Mouse (Mus musculus) CD4-positive, CD25-positive, alpha-beta regulatory T cell, adult 4 months (primary cell): Measurements from ENCODE around the gene Zfp950. TPM values are rescaled to one million over a fixed set of nuclear protein-coding genes. Genes with fewer than 3 reads are reported as not detected.

Experiments
- ATAC-seq: one replicate; pipeline ENCODE4 v1.8.0; 2017
- polyA plus RNA-seq, 2 experiments: library from polyadenylated mRNA; unstranded; fragments of 100-300 nt; shearing (Covaris generic); gene quantifications; one replicate each; pipeline ENCODE4 v1.2.1; 2017

Zfp950 gene
- polyA plus RNA-seq, 2 experiments from 2014 or later = 54.2 to 97.1 TPM

GRCm38 (mm10) chr19:61056783-61057410 lies 83.7 kb downstream of the Zfp950 start:
- no peak for ATAC-seq

DNA sequence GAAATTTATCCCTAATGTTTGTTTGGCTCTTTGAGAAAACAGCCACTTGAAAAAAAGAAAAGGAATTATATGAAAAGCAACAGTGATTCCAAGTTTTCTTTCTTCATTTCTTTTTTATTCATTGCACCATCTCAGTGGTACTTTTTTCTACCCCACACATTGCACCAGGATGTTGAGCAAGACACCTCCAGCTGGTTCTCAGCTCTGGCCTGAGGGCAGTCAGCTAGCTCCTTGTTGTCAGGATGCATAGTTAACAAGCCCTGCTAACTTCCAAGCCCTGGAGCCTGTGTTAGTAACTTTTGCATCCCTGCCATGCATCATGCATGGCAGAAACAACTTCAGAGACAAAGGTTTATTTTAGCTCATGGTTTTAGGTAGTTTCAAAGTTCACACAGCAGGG lies 87.9 kb downstream of the Zfp950 start:
- no peak for ATAC-seq

DNA sequence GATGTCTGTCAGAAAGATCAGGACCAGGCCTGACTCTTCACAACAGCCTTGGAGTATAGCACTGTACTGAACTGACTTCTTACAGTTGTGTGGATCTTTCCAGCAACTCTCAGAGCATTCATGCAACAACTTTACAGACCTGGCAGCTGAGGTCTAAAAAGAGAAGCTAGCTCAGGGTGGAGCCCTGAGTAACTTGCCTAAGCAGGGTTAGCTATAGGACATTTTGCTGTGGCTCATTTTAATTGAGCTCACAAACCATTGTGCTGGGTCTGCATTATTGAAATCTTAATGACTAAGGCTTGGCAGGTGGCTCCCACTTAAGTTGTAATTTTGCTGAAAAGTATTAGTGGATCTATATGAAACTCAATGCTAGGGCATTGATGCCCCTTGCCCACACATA lies 88.6 kb downstream of the Zfp950 start:
- ATAC-seq = no peak

DNA sequence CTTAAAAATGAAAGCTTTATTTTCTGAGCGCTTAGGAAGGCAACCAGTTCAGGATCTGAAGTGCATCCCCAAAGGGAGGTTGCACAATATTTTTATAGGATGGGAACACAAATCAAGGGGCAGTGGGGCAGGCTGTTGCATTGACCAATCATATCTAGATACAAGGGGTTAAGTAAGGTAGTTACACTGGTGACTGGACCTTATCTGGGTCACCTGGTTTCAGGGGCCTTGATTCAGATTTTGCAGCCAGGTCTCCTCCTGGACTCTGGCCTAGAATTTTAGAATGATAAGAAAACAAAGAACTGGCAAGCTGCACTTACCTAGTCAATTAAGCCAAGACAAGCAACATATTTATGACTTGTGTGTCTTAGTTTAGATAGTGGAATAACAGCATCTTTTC lies 89.5 kb downstream of the Zfp950 start:
- ATAC-seq = no peak

DNA sequence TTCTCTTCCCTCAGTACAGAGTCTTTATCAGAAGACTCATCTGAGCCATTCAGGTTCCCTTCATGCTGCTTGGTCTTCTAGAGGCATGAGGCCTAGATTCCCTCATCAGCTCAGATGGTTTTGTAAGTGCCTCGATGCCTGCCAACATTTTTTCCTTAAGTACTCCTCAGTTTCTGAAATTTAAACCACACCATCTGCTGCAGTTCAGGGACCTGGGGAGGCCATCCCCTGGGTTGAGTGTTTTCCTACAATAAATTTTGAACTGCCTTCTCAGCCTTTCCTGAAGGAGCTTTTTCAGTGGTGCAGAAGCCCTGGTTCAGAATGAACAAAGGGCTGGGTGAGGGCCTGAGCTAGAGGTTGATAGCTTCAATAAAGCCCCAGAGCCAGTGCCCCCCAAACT lies 91.2 kb downstream of the Zfp950 start:
- ATAC-seq = no peak

- no peak for ATAC-seq
Observed at GRCm38 (mm10) chr19:61048646-61049045, 92.0 kb downstream of the Zfp950 start.

DNA sequence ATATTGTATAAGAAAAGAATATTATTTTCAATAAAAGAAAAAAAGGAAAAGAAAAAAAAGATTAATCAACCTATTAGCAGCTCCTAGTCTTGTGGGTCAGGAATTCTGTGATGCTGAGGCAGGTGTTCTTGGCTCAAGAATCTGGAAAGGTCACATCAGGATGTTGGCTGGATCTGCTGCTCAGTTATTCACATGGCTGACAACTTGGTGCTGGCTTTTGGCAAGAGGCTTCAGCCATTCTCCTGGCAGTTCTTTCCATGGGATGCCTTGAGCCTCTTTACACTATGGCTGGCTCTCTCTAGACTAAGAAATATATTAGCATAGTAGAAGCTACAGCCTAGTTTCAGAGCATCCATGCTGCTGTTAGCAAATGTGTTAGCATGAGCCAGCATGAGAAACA lies 101.5 kb downstream of the Zfp950 start:
- no peak for ATAC-seq

- ATAC-seq = no peak
Observed at GRCm38 (mm10) chr19:61031570-61031969, 109.1 kb downstream of the Zfp950 start.

- no peak for ATAC-seq
Observed at GRCm38 (mm10) chr19:61021939-61022566, 118.6 kb downstream of the Zfp950 start.

DNA sequence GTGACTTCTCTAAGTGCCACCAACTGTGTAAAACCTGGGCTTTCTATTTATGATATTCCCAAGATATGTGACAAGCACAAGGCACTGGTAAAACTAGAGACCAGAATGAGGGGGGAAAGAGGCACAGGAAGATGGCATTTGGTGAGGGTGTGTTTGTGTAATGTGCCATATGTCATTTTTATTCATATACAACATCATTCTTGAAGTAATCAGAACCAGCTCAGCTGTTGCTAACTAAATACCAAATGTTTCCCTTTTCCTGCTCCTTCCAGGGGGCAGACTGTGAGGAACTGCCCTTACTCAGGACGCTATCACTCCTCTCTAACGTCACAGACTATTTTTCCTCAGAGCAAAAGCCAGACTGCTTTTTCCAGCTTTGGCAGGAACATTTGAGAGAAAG lies 119.1 kb downstream of the Zfp950 start:
- ATAC-seq = no peak

DNA sequence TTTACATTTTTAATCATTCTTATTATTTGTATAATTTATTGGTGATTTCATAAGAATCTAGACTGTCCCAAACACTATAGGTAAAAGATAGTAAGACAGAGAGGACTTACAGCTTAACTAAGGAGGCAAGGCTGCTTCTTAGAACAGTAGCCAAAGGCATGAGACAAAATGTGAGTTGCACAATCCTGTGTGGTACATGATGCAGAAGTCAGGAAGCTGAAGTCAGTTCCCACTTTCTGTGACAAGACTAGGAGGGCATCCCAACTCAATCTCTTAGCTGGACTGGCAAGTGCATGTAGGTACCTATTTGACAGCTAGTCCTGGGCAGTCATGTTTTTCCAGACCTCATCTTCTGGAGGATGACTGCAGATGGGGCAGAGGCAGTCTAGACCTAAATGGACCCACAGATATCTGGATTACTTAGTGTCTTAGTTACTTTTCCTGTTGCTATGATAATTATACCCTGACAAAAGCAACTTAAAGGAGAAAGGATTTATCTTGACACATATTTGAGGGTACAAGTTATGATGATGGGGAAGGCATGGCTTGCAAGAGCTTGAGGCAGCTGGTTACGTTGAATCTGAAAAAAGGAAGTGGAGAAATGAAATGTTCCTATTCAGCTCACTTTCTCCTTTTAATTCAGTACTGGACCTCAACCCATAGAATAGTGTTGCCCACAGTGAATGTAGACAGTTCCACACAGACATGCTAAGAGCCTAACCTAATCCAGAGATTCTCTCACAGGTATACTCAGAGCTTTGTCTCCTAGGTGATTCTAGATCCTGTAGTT lies 123.0 kb downstream of the Zfp950 start:
- no peak for ATAC-seq

DNA sequence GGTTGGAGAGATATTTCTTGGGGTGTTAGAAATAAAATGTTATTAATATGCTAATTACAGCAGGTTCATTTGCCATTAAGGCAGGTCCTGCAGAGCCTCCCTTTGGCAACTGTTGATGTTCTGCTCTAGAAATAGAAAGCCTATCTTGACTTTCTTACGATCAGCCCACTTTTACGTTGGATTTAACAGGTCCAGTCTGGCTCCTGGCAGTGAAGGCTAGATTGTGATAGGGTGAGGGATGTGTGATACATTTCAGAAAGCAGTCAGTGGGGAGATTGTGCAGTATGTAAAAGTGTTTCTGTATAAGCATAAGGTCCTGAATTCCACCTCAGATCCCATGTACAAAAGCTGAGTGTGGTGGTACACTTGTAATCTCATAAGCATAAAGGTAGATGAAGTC lies 131.4 kb downstream of the Zfp950 start:
- ATAC-seq = no peak

Other genes starting within 250 kb of the Zfp950 start
- gene Gm7102, start 35.5 kb upstream of the Zfp950 start, polyA plus RNA-seq = under 1 TPM in 1 of 2 experiments, not detected in 1; 0.20 TPM
- gene Gm6020, start 43.0 kb upstream of the Zfp950 start, polyA plus RNA-seq = not detected
- 1 to 10 TPM; 2.2 TPM for gene Csf2ra, start 87.6 kb upstream of the Zfp950 start, polyA plus RNA-seq
- not detected for gene Gm21060, start 156.2 kb upstream of the Zfp950 start, polyA plus RNA-seq